Mouse (Mus musculus): Measurements from ENCODE around the gene Erc2.
A peak's percentile ranks its signal among the peaks of the same experiment; 100 is the strongest.

Erc2 gene

DNA sequence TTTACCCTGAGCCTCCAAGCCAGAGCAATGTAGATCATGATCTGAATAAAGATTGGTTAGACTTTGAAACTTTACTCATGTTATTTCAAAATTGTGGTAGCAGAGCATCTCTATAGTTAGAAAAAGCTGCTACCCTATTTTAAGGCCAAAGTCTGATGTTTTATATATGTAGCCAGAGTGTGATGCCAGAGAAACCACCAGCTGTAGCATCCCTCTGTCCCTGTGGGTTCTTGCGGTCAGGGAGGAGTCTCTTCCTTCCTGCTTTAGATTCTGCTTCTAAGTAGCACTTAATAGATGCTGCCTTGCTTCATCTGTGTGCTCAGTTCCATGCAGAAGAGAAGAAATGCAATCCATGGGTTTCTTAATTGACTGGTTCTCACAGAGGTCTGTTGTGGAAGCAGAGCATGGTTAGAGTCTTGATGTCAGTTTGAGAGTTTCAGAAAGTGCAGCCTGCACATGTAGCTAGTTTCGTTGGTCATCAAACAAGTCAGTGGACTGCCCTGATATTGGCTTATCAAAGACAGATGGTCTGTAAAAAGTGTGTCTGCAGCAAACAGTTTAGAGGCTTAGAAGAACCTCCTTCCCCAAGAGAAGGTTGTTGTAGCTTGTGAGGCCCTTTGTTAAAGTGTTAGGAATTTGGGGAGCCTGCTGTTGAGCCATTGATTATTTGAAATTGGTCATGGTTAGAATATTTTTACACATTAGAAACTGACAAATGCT is 156.9 kb downstream of the Erc2 start:
- no peak for DNase-seq

DNA sequence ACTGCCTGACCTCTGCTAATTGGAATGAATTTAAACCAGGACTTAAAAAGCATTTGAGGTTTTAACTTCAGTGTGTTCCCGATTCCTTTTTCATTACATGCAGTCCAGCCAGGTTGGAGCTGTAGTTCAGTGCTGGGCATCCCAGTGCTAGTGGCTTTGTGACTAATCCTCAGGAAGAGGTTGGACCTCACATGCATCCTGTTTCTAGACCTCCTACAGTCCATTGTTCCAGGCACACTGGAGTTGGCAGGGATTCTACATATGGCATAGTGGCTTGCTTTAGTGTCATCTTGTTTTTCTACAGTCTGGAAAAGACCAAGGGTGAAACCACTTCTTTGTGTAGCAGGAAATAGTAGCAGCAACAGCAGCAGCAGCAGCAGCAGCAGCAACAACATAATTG is 159.0 kb downstream of the Erc2 start:
- DNase-seq: no peak

DNA sequence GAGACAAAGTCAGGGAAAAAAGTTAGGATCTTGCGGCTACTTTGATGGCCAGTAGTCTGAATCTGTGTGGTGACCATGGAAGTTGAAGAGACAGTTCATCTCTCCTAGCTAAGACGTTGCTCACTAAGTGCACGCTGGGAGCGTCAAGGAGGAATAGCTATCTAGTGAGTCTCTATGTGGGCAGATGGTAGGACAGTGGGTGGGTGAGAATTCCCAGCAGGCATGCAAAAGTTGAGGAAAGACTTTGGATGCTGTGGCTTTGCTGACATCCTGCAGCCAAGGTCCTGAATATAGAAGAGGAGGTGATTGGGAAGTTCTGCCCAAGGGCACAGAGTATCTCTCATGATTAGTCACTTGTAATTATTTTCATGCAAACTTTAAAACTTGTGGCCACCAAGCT is 162.6 kb downstream of the Erc2 start:
- no peak for DNase-seq

DNA sequence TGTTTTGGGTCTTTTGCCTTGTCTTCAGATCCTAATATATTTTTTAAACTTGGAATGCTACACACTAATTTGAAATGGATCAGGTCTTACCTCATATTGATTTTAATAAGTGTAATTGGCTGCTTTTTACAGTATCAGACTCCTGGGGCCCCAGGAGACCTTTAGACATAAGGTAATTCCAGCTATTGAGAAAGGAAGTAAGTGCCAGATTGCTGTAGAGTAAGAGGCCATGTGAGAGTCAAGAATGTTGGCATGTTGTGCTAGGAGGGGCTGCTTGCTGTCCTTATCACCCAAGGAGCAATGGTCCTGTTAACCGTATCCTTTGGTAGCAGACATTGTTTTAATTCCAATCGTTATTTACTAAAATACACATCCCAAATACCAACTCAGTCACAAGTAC is 163.3 kb downstream of the Erc2 start:
- DNase-seq: no peak

DNA sequence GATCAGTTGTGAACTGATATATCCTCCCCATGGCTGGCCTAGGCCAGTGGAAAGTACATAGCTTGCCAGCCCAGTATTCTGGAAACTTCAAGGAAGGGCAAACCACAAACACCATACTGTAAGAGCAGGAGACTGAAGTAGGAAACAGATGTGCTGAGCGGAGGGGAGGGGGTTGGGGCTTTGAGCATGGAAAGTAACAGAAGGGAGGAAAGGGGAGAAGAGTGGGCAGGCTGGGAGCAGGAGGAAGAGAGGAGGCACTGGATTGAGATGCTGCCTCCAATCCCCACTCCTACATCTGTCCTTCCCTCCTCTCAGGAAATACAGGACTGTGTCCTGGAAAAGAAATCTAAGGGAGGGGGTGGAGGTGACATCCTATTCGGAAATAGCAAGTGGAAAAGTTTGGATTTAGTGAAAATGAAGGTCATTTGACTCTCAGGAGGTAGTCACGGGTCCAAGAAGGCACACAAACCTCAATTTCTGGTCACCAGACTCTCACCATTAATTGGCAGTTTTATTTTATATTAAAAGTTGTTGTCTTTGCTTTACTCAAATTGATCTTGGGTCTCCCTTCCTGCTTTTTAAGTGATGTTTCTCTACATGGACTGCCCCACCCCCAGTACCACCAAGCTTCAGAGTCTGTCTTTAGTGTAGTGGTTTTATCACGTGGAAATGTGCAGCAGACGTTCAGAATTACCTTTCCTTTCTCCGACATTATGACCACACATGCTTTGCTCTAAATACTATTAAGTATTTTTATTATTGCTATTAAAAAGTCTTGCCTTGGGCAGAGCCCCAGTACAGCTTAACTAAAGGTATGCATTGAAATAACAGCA is 167.1 kb downstream of the Erc2 start:
- DNase-seq: peak; percentile 55

DNA sequence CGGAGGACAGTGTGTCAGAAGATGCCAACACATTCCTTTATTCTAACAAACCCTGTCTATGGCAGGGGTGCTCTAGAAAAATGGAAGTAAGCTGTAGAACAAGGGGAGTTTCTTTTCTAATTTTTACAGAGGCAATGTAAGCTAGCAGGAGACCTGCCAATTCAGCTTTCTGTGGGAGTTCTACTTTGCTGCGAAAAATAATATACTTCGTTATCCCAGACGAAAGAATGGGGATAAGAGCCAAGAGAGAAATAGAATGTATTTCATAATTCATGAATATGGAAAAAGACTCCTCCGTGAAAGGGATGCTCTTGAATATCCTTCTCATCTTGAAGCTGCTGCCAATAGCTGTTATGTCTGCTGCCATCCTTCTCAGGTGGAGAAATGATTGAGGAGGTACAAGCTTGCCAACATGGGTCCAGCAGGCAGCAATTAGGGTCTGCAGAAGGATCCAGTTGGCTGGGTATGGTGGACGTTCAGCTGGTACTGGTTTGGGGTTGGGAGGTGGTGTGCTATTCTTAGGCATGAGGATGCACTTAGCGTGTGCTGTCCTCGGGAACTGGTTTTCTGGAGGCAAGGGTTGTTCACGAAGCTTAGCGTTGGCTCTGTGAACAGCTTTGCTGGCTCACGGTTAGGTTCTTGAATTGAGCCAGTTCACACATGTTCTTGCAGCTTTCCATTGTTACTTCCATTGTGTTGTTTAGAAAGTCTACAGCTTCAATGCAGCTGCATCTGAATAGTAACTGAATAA is 176.1 kb downstream of the Erc2 start:
- DNase-seq: peak; percentile 72

DNA sequence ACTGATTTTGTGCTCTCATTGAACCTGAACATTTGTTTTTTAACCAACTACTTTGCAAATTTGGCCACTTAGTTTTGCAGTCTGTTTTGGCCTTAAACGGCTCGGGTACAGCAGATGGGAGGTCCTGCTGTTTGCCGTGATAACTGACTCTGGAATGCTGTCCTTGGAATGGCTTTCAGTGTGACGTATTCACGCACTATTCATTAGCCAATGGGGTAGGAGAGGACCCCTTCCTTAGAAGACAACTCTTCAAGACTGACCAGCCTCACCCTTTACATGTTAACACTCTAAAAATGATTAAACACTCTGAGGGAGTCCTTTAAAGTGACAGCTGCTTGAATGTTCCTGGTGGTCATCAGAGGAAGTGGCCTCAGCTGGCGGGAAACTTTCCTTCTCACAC is 178.5 kb downstream of the Erc2 start:
- DNase-seq: no peak

DNA sequence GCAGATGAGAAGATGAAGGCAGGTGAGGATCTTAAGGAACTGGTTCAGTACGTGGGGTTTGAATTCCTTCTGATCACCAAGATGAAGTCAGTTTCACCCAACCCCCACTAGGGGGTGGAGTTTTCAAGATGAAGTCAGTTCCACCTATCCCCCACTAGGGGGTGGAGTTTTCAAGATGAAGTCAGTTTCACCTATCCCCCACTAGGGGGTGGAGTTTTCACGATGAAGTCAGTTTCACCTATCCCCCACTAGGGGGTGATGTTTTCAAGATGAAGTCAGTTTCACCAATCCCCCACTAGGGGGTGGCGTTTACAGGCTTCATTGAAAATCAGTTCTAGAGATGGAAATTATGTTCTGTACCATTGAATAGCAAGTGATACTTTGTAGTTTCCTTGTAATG is 181.7 kb downstream of the Erc2 start:
- no peak for DNase-seq

DNA sequence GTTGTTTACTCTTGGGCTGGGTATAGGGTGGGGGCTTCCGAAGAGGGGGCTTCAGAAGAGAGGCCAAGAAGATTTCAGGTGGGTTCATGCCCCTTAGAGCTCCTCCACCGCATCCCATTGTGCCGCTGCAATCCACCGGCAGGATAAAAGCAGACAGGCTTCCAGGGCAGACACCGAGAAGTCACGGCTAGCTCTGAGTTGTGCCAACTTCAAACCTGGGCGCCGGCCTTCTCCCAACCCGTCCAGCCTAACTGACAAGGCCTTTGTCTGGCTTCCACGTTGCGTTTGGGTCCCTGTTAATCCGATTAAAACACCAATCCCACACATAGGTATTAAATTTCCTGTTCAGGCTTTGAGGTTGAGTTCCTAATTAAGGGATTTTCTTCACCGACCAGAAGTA is 182.8 kb downstream of the Erc2 start:
- DNase-seq: no peak

DNA sequence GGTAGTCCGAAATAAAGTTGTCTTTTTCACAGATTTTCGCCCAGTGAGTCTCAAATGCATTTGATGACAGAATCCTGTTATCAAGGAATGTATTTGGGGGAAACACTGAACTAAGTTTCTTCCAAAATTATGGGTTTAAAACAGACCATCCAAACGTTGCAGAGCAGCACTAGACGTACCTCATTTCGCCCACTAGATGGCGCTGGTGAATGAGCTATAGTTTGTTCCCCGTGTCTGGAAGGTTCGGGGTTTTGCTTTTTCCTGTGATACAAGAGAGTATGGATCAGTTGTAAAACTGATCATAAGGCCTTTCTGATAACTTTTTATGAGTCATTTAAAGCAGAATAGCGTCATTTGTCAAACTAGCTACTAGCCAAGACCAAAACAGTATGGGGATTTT is 185.9 kb downstream of the Erc2 start:
- peak; percentile 64 for DNase-seq

DNA sequence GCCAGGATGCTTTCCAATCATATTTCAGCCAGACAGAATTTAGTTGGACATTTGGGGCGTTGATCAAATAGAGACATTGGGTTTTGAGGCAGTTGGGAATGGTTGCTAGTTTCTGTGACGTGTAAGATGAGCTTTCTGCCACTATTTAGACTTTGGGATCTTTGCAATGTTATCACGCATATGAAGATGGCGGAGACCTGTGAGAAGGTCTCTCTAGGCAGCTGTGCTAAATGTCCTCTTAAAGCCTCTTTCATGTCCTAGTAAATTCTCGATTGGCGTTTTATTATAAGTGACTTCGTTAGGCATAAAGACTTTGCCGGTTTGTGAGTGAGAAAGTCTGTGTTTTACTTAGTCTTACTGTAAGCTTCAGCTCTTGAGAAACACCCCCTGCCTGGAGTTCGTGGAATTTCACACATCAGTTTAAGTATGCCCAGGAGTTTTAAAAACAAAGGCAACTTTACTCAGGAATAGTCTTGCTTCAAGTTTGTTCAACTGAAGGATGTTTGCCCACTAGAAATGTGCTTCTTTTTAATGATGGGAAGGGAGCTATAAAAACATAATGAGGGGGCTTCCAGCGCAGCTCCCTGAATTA is 186.4 kb downstream of the Erc2 start:
- no peak for DNase-seq

DNA sequence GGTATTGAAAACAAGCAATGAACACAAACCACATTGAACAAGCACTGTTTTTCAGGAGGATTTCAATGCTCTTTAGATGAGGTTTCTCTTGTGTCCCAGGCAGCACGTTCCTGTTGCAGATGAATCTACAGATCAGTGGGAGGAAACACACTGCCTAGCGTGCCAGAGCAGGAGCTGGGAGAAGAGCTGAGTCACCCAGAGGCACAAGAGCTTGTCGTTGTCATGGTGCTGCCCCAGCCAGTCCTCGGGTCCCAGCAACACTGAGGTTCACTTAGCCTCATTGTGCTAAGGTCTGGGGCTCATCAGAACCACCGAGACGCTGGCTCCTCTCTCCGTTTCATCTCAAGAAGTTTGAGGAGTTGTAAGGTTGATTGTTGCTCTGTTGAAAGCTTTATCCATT is 188.6 kb downstream of the Erc2 start:
- peak; percentile 79 for DNase-seq

DNA sequence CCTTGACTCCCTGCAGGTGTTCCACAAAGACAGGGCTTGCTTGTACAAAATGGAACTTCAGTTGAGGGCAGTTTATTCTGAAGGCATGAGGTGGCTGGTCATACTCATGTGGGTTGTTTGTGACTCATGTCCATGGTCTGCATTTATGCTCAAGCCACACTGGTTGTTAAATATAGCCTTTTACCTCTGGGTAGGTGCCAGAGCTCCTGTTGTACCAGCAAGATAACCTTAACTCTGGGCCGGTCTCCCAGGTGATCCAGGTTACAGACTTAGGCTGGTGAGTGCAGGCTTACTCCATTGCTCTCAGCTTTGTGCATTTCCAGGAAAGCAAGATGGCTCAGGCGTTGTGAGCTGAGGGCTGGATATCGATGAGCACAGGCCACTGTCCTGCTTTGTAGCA is 189.4 kb downstream of the Erc2 start:
- no peak for DNase-seq

DNA sequence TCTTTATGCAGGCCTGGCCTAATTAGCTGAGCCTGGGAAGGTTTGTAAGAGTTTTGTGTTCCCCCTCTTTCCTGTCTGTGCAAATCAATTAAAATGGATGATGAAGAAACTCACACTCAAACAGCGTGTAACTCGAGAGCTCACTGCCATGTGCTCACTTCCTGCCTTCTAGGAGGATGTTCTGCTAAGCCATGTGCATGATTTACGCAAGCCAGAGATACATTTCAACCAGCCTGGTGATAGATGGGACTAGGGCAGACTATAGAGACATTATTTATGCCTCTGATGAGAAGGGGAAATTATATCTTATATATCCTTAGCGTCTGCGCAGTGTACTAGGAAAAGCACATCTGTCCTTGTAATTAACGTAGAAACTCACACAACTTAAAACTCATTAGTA is 193.5 kb downstream of the Erc2 start:
- DNase-seq: no peak

DNA sequence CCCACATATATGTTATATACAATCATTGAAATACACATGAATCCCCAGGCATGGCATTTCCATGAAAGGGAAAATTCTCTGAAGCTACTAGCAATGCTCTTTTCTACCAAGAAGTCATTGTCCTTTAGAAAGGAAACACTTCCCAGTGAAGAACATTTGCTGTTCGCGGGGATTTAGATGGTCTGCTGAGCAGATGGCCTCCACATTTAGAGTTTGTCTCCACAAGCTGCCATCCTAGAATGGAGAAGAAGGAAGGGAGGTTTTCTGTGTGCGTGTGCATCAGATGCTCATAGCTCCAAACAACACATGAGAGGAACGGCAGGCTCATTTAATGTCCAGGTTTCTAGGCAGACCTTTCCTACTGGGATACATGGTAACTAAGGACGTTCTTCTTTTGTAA is 196.8 kb downstream of the Erc2 start:
- DNase-seq: no peak

DNA sequence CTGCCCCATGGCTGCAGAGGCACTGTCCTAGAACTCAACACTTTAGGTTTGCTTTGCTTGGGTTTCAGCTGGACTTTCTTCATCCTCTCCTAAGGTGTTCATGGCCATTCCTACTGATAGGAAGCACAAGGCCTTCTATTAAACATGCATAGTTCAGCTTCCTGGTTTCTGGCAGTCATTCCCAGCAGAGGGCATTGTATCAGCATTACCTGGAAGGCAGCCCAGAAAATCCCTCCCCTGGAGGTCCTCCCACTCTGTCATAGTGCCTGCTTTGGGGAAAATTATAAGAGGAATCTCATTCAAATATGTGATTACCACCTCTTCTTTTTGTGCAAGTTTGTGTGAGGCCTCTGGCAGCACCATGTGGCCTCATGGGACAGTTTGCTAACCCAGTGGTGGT is 199.6 kb downstream of the Erc2 start:
- no peak for DNase-seq

DNA sequence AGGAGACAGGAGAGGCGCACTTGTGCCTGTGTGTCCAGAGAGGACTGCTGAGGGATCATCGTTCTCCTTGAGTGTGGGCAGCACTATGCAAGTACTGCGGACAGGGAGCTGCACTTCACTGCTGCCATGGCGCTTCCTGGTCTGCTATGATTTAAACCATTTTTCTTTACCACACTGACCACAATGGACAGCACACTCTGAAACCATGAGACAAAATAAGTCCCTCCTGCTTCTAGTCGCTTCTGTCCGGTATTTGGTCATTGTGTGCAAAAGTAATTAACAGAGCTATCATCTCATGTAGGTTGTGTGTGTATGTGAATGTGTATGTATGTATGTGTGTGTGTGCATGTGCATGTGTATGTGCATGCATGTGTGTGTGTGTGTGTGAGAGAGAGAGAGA is 200.3 kb downstream of the Erc2 start:
- no peak for DNase-seq

DNA sequence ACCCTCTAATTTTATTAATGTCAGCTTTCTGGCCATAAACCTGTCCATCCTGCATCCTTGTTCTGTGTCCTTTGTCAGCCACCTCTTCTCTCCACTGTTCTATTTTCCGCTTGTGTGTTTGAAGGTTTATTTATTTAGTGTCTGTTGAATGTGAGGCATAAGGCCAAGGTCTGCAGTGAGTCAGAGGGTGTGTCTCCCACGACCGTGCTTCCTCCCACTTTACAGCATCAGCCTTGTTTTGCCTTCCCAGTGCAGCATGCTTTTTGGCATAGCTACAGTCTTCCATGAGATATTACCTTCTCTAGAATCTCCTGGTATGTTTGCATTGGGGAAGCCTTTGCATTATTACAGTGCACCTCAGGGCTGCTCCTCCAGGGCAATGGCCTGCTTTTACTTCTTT is 200.8 kb downstream of the Erc2 start:
- no peak for DNase-seq

DNA sequence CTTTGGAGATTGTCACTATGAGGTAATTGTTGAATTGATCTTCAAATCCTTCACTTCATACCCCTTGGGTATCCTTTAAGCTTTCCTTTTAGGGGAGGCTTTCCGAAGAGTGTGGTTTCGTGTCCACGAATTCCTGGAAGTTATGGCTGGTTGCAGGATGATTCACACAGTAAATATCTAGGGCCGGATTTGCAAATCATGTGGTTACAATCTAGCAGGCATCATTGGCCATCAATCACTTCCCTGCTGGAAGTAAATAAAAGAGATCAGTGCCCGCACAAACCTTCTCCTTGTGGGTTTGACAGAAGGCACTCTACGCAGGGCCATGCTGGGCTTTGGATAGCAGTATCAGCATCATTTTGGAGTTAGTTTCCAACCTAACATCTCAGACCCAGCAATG is 201.7 kb downstream of the Erc2 start:
- DNase-seq: no peak

DNA sequence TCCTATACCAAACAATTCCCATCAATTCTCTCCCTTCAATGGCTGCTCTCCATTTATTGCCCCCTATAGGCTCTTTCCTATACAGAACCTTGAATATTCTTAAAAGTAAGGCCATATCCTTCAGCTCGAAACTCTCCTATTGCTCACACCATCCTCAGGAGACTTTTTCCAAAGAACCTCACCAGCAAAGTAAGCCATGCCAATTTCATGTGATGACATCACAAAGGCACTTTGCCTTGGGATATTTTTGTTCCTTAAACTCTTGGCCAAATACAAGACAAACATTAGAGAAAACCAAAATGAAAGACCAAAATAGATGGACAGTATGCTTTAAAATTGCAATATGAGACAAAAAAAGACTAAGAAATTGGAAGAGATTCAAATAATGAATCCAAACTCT is 204.6 kb downstream of the Erc2 start:
- no peak for DNase-seq

DNA sequence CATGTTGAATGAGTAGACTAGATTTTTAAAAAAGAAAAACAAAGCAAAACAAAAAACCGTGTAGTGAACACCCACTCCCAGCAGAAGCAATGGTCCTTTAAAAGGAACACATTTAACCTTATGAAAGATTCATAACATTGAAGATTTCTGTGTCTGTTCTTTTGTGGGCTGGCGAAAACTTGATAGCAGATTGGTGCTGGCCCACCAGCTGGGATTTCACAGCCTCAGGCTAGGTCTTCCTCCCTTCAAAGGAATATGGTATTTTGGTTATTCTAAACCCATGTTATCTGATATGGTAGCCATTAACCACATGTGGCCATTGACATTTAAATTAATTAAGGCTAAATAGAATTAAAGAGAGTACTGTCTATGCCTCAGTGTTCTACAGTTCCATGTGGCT is 205.9 kb downstream of the Erc2 start:
- DNase-seq: no peak

DNA sequence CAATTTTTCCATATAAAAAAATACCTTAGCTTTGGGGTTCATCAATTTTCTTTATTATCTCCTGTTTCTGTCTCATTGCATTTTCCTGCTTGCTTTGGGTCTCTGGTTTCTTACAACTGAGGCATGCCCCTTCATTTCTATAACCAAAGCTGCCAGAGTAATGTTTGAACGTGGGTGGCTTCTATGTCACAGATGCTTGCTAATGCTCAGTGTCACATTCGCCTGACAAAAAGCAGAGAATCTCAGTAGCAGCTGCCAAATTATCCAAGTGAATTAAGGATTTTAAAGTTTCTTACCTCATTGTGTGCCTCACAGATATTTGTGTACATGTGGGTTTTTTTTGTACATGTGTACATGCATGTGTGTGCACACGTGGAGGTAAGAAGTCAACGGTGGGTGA is 210.0 kb downstream of the Erc2 start:
- DNase-seq: peak; percentile 56

DNA sequence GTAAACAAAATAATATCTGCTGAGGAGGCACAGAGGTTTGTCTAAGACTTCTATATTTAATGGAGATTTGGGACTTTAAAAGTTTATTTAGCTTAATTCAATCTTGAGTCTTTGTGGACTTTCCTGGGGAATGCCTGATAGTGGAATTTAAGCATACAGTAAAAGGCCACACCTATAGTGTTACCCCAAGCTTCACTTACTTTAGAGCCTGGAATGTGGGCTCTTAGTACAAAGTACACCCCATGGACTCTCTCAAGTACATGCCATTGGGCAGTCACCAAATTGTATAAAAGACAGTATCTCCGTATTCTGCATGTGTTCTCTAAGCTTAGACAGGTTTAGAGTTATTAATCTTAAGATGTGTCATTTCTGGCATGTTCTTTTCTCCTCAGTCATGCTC is 213.1 kb downstream of the Erc2 start:
- no peak for DNase-seq

Data from right cerebral cortex, adult 18-20 months (tissue).